In genomic region chr4:83587563-83587962, GRCm38 (mm10) we compare ENCODE assay signal across 22 mouse cellular contexts.
A peak's percentile ranks its signal among the peaks of the same experiment; 100 is the strongest.
DNase-seq lines count a peak whose midpoint lies in the region; ATAC-seq and TF ChIP-seq lines count a peak whose summit lies in the region.
"Had no signal": no experiment of that assay in that cellular context is flagged by ENCODE, and none has a peak within 500 bp of the region (broad histone marks: within the 10 kb centered on the region; RNA-seq: fewer than 3 reads in every experiment).

No protein-coding gene starts in this region.

- 97% methylated on average over 1 of the region's 1 CpGs for WGBS in lung, embryonic 14.5 days
- 81% methylated on average over 1 of the region's 1 CpGs for WGBS in heart, embryonic 12.5 days

- no peak for DNase-seq in lung, embryonic 14.5 days
- no peak for DNase-seq in lung, postnatal 14 days
- DNase-seq in Patski (ENCODE audit: low read depth, low spot score), result no peak
- DNase-seq in kidney, adult 8-10 months, result no peak
- DNase-seq: adrenal gland, postnatal 10 days; adrenal gland, postnatal 36 days; cerebellum, adult 18-20 months; cerebellum, adult 9-10 months; cerebellum, postnatal 14 days; gastrocnemius, postnatal 10 days; gastrocnemius, postnatal 36 days; heart, postnatal 14 days had no signal

- no peak overlapping the region for H3K4me3 ChIP-seq in lung, embryonic 14.5 days (ENCODE audit: low read depth, low read length)
- no peak overlapping the region for H3K4me3 ChIP-seq in heart, embryonic 12.5 days
- H3K4me3 ChIP-seq: forebrain, embryonic 10.5 days; forebrain, embryonic 13.5 days; heart, embryonic 13.5 days; hindbrain, embryonic 12.5 days; hindbrain, embryonic 15.5 days had no signal

- no peaks in the 10 kb centered on the region for H3K36me3 ChIP-seq in lung, embryonic 14.5 days (ENCODE audit: insufficient read depth)
- no peaks in the 10 kb centered on the region for H3K36me3 ChIP-seq in heart, embryonic 12.5 days
- H3K36me3 ChIP-seq: forebrain, embryonic 10.5 days; G1E; heart, embryonic 13.5 days; hindbrain, embryonic 12.5 days; hindbrain, embryonic 15.5 days had no signal

- H3K27me3 ChIP-seq in lung, embryonic 14.5 days (ENCODE audit: insufficient read depth, low read length), result no peaks in the 10 kb centered on the region
- H3K27me3 ChIP-seq in Patski, result no peaks in the 10 kb centered on the region
- H3K27me3 ChIP-seq in heart, embryonic 12.5 days (replicated peaks), result no peaks in the 10 kb centered on the region
- H3K27me3 ChIP-seq: forebrain, embryonic 13.5 days; heart, embryonic 13.5 days; hindbrain, embryonic 12.5 days; hindbrain, embryonic 15.5 days had no signal

- H3K9me3 ChIP-seq in lung, embryonic 14.5 days (ENCODE audit: low read depth, low read length), result no peaks in the 10 kb centered on the region
- peaks cover 3% of the 10 kb centered on the region; the same call in 1 of the 2 replicates for H3K9me3 ChIP-seq in heart, embryonic 12.5 days (replicated peaks)
- H3K9me3 ChIP-seq: forebrain, embryonic 10.5 days; forebrain, embryonic 13.5 days; G1E; heart, embryonic 13.5 days; hindbrain, embryonic 12.5 days; hindbrain, embryonic 15.5 days had no signal

- CTCF ChIA-PET in Patski (lab: Charles Lee), result interaction anchor here (1.3 kb wide), 1 partner anchor 12 kb away, joined by 3 read pairs; no protein-coding TSS in a partner anchor

- TF ChIP-seq CTCF in lung, embryonic 14.5 days (IDR thresholded peaks at IDR 0.05; ENCODE audit: low read depth), result 0 out of 2 replicates have a peak, but pooled peaks have one; percentile 10
- peak; percentile 13 for TF ChIP-seq CTCF in Patski (IDR thresholded peaks at IDR 0.05)

- no peaks in the 10 kb centered on the region for H3K4me1 ChIP-seq in lung, embryonic 14.5 days (ENCODE audit: insufficient read depth)
- no peaks in the 10 kb centered on the region for H3K4me1 ChIP-seq in heart, embryonic 12.5 days (replicated peaks)
- H3K4me1 ChIP-seq: forebrain, embryonic 10.5 days; forebrain, embryonic 13.5 days; heart, embryonic 13.5 days; hindbrain, embryonic 12.5 days; hindbrain, embryonic 15.5 days had no signal

- H3K27ac ChIP-seq in lung, embryonic 14.5 days (ENCODE audit: low read depth), result no peak overlapping the region
- H3K27ac ChIP-seq in heart, embryonic 12.5 days (ENCODE audit: poor library complexity, severe bottlenecking), result no peak overlapping the region
- H3K27ac ChIP-seq: forebrain, embryonic 10.5 days; forebrain, embryonic 13.5 days; heart, embryonic 13.5 days; hindbrain, embryonic 12.5 days; hindbrain, embryonic 15.5 days had no signal

- ATAC-seq in lung, embryonic 14.5 days (ENCODE audit: insufficient read depth), result no peak
- ATAC-seq in Patski, result no peak
- ATAC-seq in megakaryocyte progenitor cell, adult 5-6 weeks (replicated peaks; ENCODE audit: poor library complexity), result 0 out of 2 replicates have a peak, but pooled peaks have one; percentile 29
- ATAC-seq in heart, embryonic 12.5 days (ENCODE audit: insufficient number of reproducible peaks, low FRiP score), result no peak
- ATAC-seq: CD4-positive, CD25-positive, alpha-beta regulatory T cell, adult 4 months; forebrain, embryonic 13.5 days; forebrain, embryonic 16.5 days had no signal

- no peak overlapping the region for H3K4me2 ChIP-seq in lung, embryonic 14.5 days
- H3K4me2 ChIP-seq in heart, embryonic 12.5 days, result no peak overlapping the region
- H3K4me2 ChIP-seq: forebrain, embryonic 13.5 days; heart, embryonic 13.5 days; hindbrain, embryonic 12.5 days; hindbrain, embryonic 15.5 days had no signal

- H3K9ac ChIP-seq in lung, embryonic 14.5 days, result no peak overlapping the region
- H3K9ac ChIP-seq in heart, embryonic 12.5 days, result no peak overlapping the region
- H3K9ac ChIP-seq: forebrain, embryonic 13.5 days; heart, embryonic 13.5 days; hindbrain, embryonic 12.5 days; hindbrain, embryonic 15.5 days had no signal

- in situ Hi-C loops in Patski (cut with MboI; ENCODE audit: low pct_unique_long_range_greater_than_20kb), result no loop called here

- POLR2A ChIA-PET in Patski (lab: Charles Lee), result no interaction called here
